In genomic region chr2:128722106-128722710, GRCm38 (mm10) we compare ENCODE assay signal across 27 mouse cellular contexts. TPM values are rescaled to one million over a fixed set of nuclear protein-coding genes. Genes with fewer than 3 reads are reported as not detected.
DNase-seq lines count a peak whose midpoint lies in the region; ATAC-seq and TF ChIP-seq lines count a peak whose summit lies in the region.
"Had no signal": no experiment of that assay in that cellular context is flagged by ENCODE, and none has a peak within 500 bp of the region (broad histone marks: within the 10 kb centered on the region; RNA-seq: fewer than 3 reads in every experiment).

No protein-coding gene starts in this region.

- 79% methylated on average over 5 of the region's 5 CpGs for WGBS in kidney, embryonic 16.5 days
- WGBS in kidney, adult 2 months: 74% methylated on average over 5 of the region's 5 CpGs
- 60% methylated on average over 5 of the region's 5 CpGs for WGBS in lung, postnatal 0 days
- 65% methylated on average over 5 of the region's 5 CpGs for WGBS in intestine, embryonic 16.5 days
- 86% methylated on average over 5 of the region's 5 CpGs for WGBS in forebrain, postnatal 0 days

- H3K9ac ChIP-seq in kidney, embryonic 16.5 days (replicated peaks; ENCODE audit: low read length): no peak overlapping the region
- no peak overlapping the region for H3K9ac ChIP-seq in lung, postnatal 0 days (replicated peaks; ENCODE audit: low read depth)
- 0 out of 2 replicates have a peak overlapping the region, but pooled peaks have one; percentile 22 for H3K9ac ChIP-seq in intestine, embryonic 16.5 days (ENCODE audit: low read depth, low read length)
- no peak overlapping the region for H3K9ac ChIP-seq in forebrain, postnatal 0 days
- H3K9ac ChIP-seq: heart, embryonic 12.5 days; hindbrain, embryonic 13.5 days; liver, embryonic 14.5 days; midbrain, embryonic 13.5 days; neural tube, embryonic 13.5 days had no signal

- no peak for TF ChIP-seq POLR2A in kidney, adult 2 months (IDR thresholded peaks at IDR 0.05; ENCODE audit: low read depth, low read length)

- H3K27me3 ChIP-seq in kidney, embryonic 16.5 days (ENCODE audit: insufficient read depth, low read length): no peaks in the 10 kb centered on the region
- no peaks in the 10 kb centered on the region for H3K27me3 ChIP-seq in kidney, adult 2 months (replicated peaks; ENCODE audit: control insufficient read depth, insufficient read depth, low read length)
- H3K27me3 ChIP-seq in lung, postnatal 0 days (replicated peaks; ENCODE audit: insufficient read depth, low read length): no peaks in the 10 kb centered on the region
- no peaks in the 10 kb centered on the region for H3K27me3 ChIP-seq in intestine, embryonic 16.5 days (replicated peaks; ENCODE audit: control insufficient read depth, insufficient read depth, low read length)
- no peaks in the 10 kb centered on the region for H3K27me3 ChIP-seq in forebrain, postnatal 0 days (ENCODE audit: insufficient read depth, low read length)
- H3K27me3 ChIP-seq: heart, embryonic 12.5 days; hindbrain, embryonic 13.5 days; midbrain, embryonic 13.5 days; neural tube, embryonic 13.5 days; Patski had no signal

- TF ChIP-seq CTCF in kidney, adult 2 months (conservative IDR thresholded peaks at IDR 0.05; ENCODE audit: insufficient read depth, insufficient read length, low read depth, low read length): no peak
- no peak for TF ChIP-seq CTCF in lung, postnatal 0 days (IDR thresholded peaks at IDR 0.05)
- TF ChIP-seq CTCF in forebrain, postnatal 0 days (IDR thresholded peaks at IDR 0.05; ENCODE audit: low read depth): no peak

- peaks cover 4% of the 10 kb centered on the region; the same call in 1 of the 2 replicates for H3K9me3 ChIP-seq in kidney, embryonic 16.5 days (ENCODE audit: low read length)
- no peaks in the 10 kb centered on the region for H3K9me3 ChIP-seq in lung, postnatal 0 days (ENCODE audit: low read length)
- H3K9me3 ChIP-seq in intestine, embryonic 16.5 days (ENCODE audit: control insufficient read depth, low read length): no peaks in the 10 kb centered on the region
- 0 out of 2 replicates have a peak, but pooled peaks cover 3% of the 10 kb centered on the region for H3K9me3 ChIP-seq in forebrain, postnatal 0 days (ENCODE audit: low read length)

- H3K4me3 ChIP-seq in kidney, embryonic 16.5 days (ENCODE audit: low read length): no peak overlapping the region
- H3K4me3 ChIP-seq in kidney, adult 2 months (ENCODE audit: insufficient read depth, low read depth, low read length): no peak overlapping the region
- no peak overlapping the region for H3K4me3 ChIP-seq in lung, postnatal 0 days (ENCODE audit: low read depth, low read length)
- H3K4me3 ChIP-seq in intestine, embryonic 16.5 days (ENCODE audit: low read length): no peak overlapping the region
- H3K4me3 ChIP-seq in forebrain, postnatal 0 days (ENCODE audit: low read depth, low read length): no peak overlapping the region
- H3K4me3 ChIP-seq: erythroblast, embryonic 14.5 days; heart, adult 2 months; heart, embryonic 12.5 days; hindbrain, embryonic 13.5 days; midbrain, embryonic 13.5 days; neural tube, embryonic 13.5 days had no signal

- no peak; the same call in 1 of the 2 replicates for TF ChIP-seq EP300 in lung, postnatal 0 days (IDR thresholded peaks at IDR 0.05)

- no peak overlapping the region for H3K4me2 ChIP-seq in kidney, embryonic 16.5 days (replicated peaks; ENCODE audit: low read depth, low read length)
- H3K4me2 ChIP-seq in lung, postnatal 0 days (replicated peaks; ENCODE audit: low read depth, low read length): no peak overlapping the region
- H3K4me2 ChIP-seq in intestine, embryonic 16.5 days (ENCODE audit: low read depth, low read length): peak overlapping the region; percentile 42
- no peak overlapping the region for H3K4me2 ChIP-seq in forebrain, postnatal 0 days (ENCODE audit: low read depth)
- H3K4me2 ChIP-seq: heart, embryonic 12.5 days; hindbrain, embryonic 13.5 days; midbrain, embryonic 13.5 days; neural tube, embryonic 13.5 days had no signal

- no peaks in the 10 kb centered on the region for H3K36me3 ChIP-seq in kidney, embryonic 16.5 days (ENCODE audit: insufficient read depth, low read length)
- H3K36me3 ChIP-seq in kidney, adult 2 months (ENCODE audit: control insufficient read depth, insufficient read depth, low read length): no peaks in the 10 kb centered on the region
- no peaks in the 10 kb centered on the region for H3K36me3 ChIP-seq in lung, postnatal 0 days (ENCODE audit: insufficient read depth, low read length)
- H3K36me3 ChIP-seq in intestine, embryonic 16.5 days (ENCODE audit: control insufficient read depth, insufficient read depth, low read length): 0 out of 2 replicates have a peak, but pooled peaks cover 2% of the 10 kb centered on the region
- no peaks in the 10 kb centered on the region for H3K36me3 ChIP-seq in forebrain, postnatal 0 days (ENCODE audit: insufficient read depth)
- H3K36me3 ChIP-seq: heart, embryonic 12.5 days; hindbrain, embryonic 13.5 days; midbrain, embryonic 13.5 days; neural tube, embryonic 13.5 days had no signal

- no peak for DNase-seq in kidney, adult 2 months
- DNase-seq in lung, postnatal 0 days (ENCODE audit: low spot score): peak; percentile 73
- DNase-seq in lung, postnatal 4 days: no peak
- no peak for DNase-seq in forebrain, postnatal 0 days
- DNase-seq in cerebellum, adult 11 months: no peak
- DNase-seq: adrenal gland, postnatal 25 days; cerebellum, adult 2 months; cerebellum, postnatal 14 days; heart, adult 2 months; heart, postnatal 4 days; kidney, postnatal 10 days; liver; thymus, adult 2 months; thymus, postnatal 36 days had no signal

- H3K27ac ChIP-seq in kidney, embryonic 16.5 days (ENCODE audit: low read length): peak overlapping the region; percentile 65; the same call in 1 of the 2 replicates
- no peak overlapping the region for H3K27ac ChIP-seq in kidney, adult 2 months (ENCODE audit: insufficient read depth, low read depth, low read length)
- H3K27ac ChIP-seq in lung, postnatal 0 days (ENCODE audit: low read length): peak overlapping the region; percentile 43
- H3K27ac ChIP-seq in intestine, embryonic 16.5 days (ENCODE audit: low read length): peak overlapping the region; percentile 89
- no peak overlapping the region for H3K27ac ChIP-seq in forebrain, postnatal 0 days (ENCODE audit: low read depth, low read length)
- H3K27ac ChIP-seq: heart, adult 2 months; hindbrain, embryonic 13.5 days; liver, embryonic 14.5 days; macrophage; midbrain, embryonic 13.5 days; neural tube, embryonic 13.5 days had no signal

- no peaks in the 10 kb centered on the region for H3K4me1 ChIP-seq in kidney, embryonic 16.5 days (ENCODE audit: insufficient read depth, low read length)
- H3K4me1 ChIP-seq in kidney, adult 2 months (ENCODE audit: control insufficient read depth, insufficient read depth, low read length): peaks cover 10% of the 10 kb centered on the region; the same call in 1 of the 2 replicates
- peaks cover 3% of the 10 kb centered on the region; the same call in 1 of the 2 replicates for H3K4me1 ChIP-seq in lung, postnatal 0 days (ENCODE audit: insufficient read depth, low read depth, low read length)
- H3K4me1 ChIP-seq in intestine, embryonic 16.5 days (ENCODE audit: control insufficient read depth, insufficient read depth, low read length): peaks cover 18% of the 10 kb centered on the region
- no peaks in the 10 kb centered on the region for H3K4me1 ChIP-seq in forebrain, postnatal 0 days (ENCODE audit: insufficient read depth)
- H3K4me1 ChIP-seq: hindbrain, embryonic 13.5 days; midbrain, embryonic 13.5 days; neural tube, embryonic 13.5 days had no signal

- ATAC-seq in kidney, embryonic 16.5 days (ENCODE audit: low FRiP score, low TSS enrichment): 0 out of 2 replicates have a peak, but pooled peaks have one; percentile 67
- ATAC-seq in lung, postnatal 0 days: peak; percentile 85
- peak; percentile 92 for ATAC-seq in intestine, embryonic 16.5 days
- no peak for ATAC-seq in forebrain, postnatal 0 days
- ATAC-seq: forebrain, embryonic 16.5 days; midbrain, embryonic 13.5 days; Patski had no signal

RNA-seq across cellular contexts. Expression of gene Mertk, which starts 23.5 kb away (rescaled TPM):
- polyA plus RNA-seq in kidney, embryonic 16.5 days (2015; fragmentation: Nextera tagmentation; extraction: Ambion mirVana): 14.2 and 14.6 TPM in 2 replicates
- polyA plus RNA-seq in kidney, adult 2 months (2012; rRNA removed): 12.4 and 13.3 TPM in 2 replicates
- 8.3 and 10.4 TPM in 2 replicates for polyA plus RNA-seq in lung, postnatal 0 days (2015; fragmentation: Nextera tagmentation; extraction: Ambion mirVana)
- polyA plus RNA-seq in intestine, embryonic 16.5 days (2015; fragmentation: Nextera tagmentation; extraction: Ambion mirVana): 13.5 and 15.0 TPM in 2 replicates
- 4.0 and 6.1 TPM in 2 replicates for total RNA-seq in forebrain, postnatal 0 days (2014; rRNA removed)
- polyA plus RNA-seq in forebrain, postnatal 0 days (2015; fragmentation: Nextera tagmentation; extraction: Ambion mirVana): 0.78 and 1.7 TPM in 2 replicates
- total RNA-seq: megakaryocyte-erythroid progenitor cell, adult 5-6 weeks; MEL had no signal

RNA-seq across cellular contexts. Expression of gene Anapc1, which starts 35.0 kb away (rescaled TPM):
- polyA plus RNA-seq in kidney, embryonic 16.5 days (2015; fragmentation: Nextera tagmentation; extraction: Ambion mirVana): 62.1 and 65.9 TPM in 2 replicates
- polyA plus RNA-seq in kidney, adult 2 months (2012; rRNA removed): 32.2 and 40.6 TPM in 2 replicates
- polyA plus RNA-seq in lung, postnatal 0 days (2015; fragmentation: Nextera tagmentation; extraction: Ambion mirVana): 15.9 and 20.4 TPM in 2 replicates
- polyA plus RNA-seq in intestine, embryonic 16.5 days (2015; fragmentation: Nextera tagmentation; extraction: Ambion mirVana): 39.8 and 41.7 TPM in 2 replicates
- 67.6 and 78.5 TPM in 2 replicates for total RNA-seq in forebrain, postnatal 0 days (2014; rRNA removed)
- polyA plus RNA-seq in forebrain, postnatal 0 days (2015; fragmentation: Nextera tagmentation; extraction: Ambion mirVana): 17.7 and 25.2 TPM in 2 replicates

Comparison
In these comparisons a context has a peak if more than half of its experiments do, and no peak if none do; other contexts are left out.
1. H3K27ac ChIP-seq: peak in kidney, embryonic 16.5 days (single experiment), lung, postnatal 0 days (single experiment) and intestine, embryonic 16.5 days (single experiment); none in kidney, adult 2 months (single experiment) and forebrain, postnatal 0 days (single experiment).